Mouse (Mus musculus): Measurements from ENCODE around the gene Twf1. TPM values are rescaled to one million over a fixed set of nuclear protein-coding genes. Genes with fewer than 3 reads are reported as not detected.

The Twf1 gene
- polyA plus RNA-seq, 1 experiment from 2014 or later, result 103 TPM

- no peaks in the 10 kb centered on the region for H3K27me3 ChIP-seq (ENCODE audit: insufficient read depth, low read length)
- ATAC-seq (ENCODE audit: low FRiP score, low TSS enrichment), result peak; percentile 71; the same call in 1 of the 2 replicates
- WGBS, result 30% methylated on average over 7 of the region's 7 CpGs
- no peaks in the 10 kb centered on the region for H3K9me3 ChIP-seq (ENCODE audit: low read length)
- H3K36me3 ChIP-seq (ENCODE audit: insufficient read depth, low read length), result peaks cover 55% of the 10 kb centered on the region
- no peak overlapping the region for H3K9ac ChIP-seq (replicated peaks; ENCODE audit: low read length)
- H3K4me2 ChIP-seq (replicated peaks; ENCODE audit: low read depth, low read length), result no peak overlapping the region
- H3K4me1 ChIP-seq (ENCODE audit: insufficient read depth, low read length), result 0 out of 2 replicates have a peak, but pooled peaks cover 3% of the 10 kb centered on the region
- H3K4me3 ChIP-seq (ENCODE audit: low read length), result no peak overlapping the region
- H3K27ac ChIP-seq (ENCODE audit: low read length), result peak overlapping the region; percentile 27; the same call in 1 of the 2 replicates
These were observed 7.6 kb downstream of the Twf1 start for GRCm38 (mm10) chr15:94582000-94582593.

GRCm38 (mm10) chr15:94574566-94575268 lies 15.0 kb downstream of the Twf1 start:
- Histone ChIP-seq H3K27me3 (ENCODE audit: insufficient read depth, low read length) (no peaks in the 10 kb centered on the region), H3K4me3 (ENCODE audit: low read length) (no peak overlapping the region), H3K4me1 (ENCODE audit: insufficient read depth, low read length) (no peaks in the 10 kb centered on the region), H3K9ac (replicated peaks; ENCODE audit: low read length) (no peak overlapping the region), H3K36me3 (ENCODE audit: insufficient read depth, low read length) (peaks cover 7% of the 10 kb centered on the region; the same call in 1 of the 2 replicates), H3K9me3 (ENCODE audit: low read length) (no peaks in the 10 kb centered on the region), H3K27ac (ENCODE audit: low read length) (no peak overlapping the region), H3K4me2 (replicated peaks; ENCODE audit: low read depth, low read length) (no peak overlapping the region)
- no peak for ATAC-seq (ENCODE audit: low FRiP score, low TSS enrichment)
- 53% methylated on average over 4 of the region's 4 CpGs for WGBS

- no peak overlapping the region for H3K4me3 ChIP-seq (ENCODE audit: low read length)
- no peak for ATAC-seq (ENCODE audit: low FRiP score, low TSS enrichment)
- 63% methylated on average over 8 of the region's 8 CpGs for WGBS
- H3K36me3 ChIP-seq (ENCODE audit: insufficient read depth, low read length), result no peaks in the 10 kb centered on the region
- H3K9ac ChIP-seq (replicated peaks; ENCODE audit: low read length), result no peak overlapping the region
- H3K27ac ChIP-seq (ENCODE audit: low read length), result no peak overlapping the region
- no peaks in the 10 kb centered on the region for H3K27me3 ChIP-seq (ENCODE audit: insufficient read depth, low read length)
- H3K4me2 ChIP-seq (replicated peaks; ENCODE audit: low read depth, low read length), result no peak overlapping the region
- H3K9me3 ChIP-seq (ENCODE audit: low read length), result no peaks in the 10 kb centered on the region
- H3K4me1 ChIP-seq (ENCODE audit: insufficient read depth, low read length), result no peaks in the 10 kb centered on the region
These were observed 16.9 kb downstream of the Twf1 start for GRCm38 (mm10) chr15:94572746-94573145.

- Histone ChIP-seq H3K27me3 (ENCODE audit: insufficient read depth, low read length) (no peaks in the 10 kb centered on the region), H3K36me3 (ENCODE audit: insufficient read depth, low read length) (no peaks in the 10 kb centered on the region), H3K4me2 (replicated peaks; ENCODE audit: low read depth, low read length) (no peak overlapping the region), H3K9me3 (ENCODE audit: low read length) (no peaks in the 10 kb centered on the region), H3K4me1 (ENCODE audit: insufficient read depth, low read length) (no peaks in the 10 kb centered on the region), H3K27ac (ENCODE audit: low read length) (no peak overlapping the region), H3K4me3 (ENCODE audit: low read length) (no peak overlapping the region), H3K9ac (replicated peaks; ENCODE audit: low read length) (no peak overlapping the region)
- WGBS, result 88% methylated on average over 4 of the region's 4 CpGs
- no peak for ATAC-seq (ENCODE audit: low FRiP score, low TSS enrichment)
These were observed 18.2 kb downstream of the Twf1 start for GRCm38 (mm10) chr15:94571501-94571900.

GRCm38 (mm10) chr15:94568496-94569182 lies 21.1 kb downstream of the Twf1 start:
- WGBS, result 80% methylated on average over 10 of the region's 10 CpGs
- Histone ChIP-seq H3K27ac (ENCODE audit: low read length) (no peak overlapping the region), H3K36me3 (ENCODE audit: insufficient read depth, low read length) (no peaks in the 10 kb centered on the region), H3K9me3 (ENCODE audit: low read length) (no peaks in the 10 kb centered on the region), H3K4me2 (replicated peaks; ENCODE audit: low read depth, low read length) (no peak overlapping the region), H3K27me3 (ENCODE audit: insufficient read depth, low read length) (no peaks in the 10 kb centered on the region), H3K4me3 (ENCODE audit: low read length) (no peak overlapping the region), H3K4me1 (ENCODE audit: insufficient read depth, low read length) (no peaks in the 10 kb centered on the region), H3K9ac (replicated peaks; ENCODE audit: low read length) (no peak overlapping the region)
- ATAC-seq (ENCODE audit: low FRiP score, low TSS enrichment), result no peak

- H3K36me3 ChIP-seq (ENCODE audit: insufficient read depth, low read length), result peaks cover 4% of the 10 kb centered on the region; the same call in 1 of the 2 replicates
- no peaks in the 10 kb centered on the region for H3K4me1 ChIP-seq (ENCODE audit: insufficient read depth, low read length)
- no peak overlapping the region for H3K9ac ChIP-seq (replicated peaks; ENCODE audit: low read length)
- H3K4me3 ChIP-seq (ENCODE audit: low read length), result no peak overlapping the region
- H3K9me3 ChIP-seq (ENCODE audit: low read length), result no peaks in the 10 kb centered on the region
- no peak overlapping the region for H3K27ac ChIP-seq (ENCODE audit: low read length)
- H3K4me2 ChIP-seq (replicated peaks; ENCODE audit: low read depth, low read length), result no peak overlapping the region
- H3K27me3 ChIP-seq (ENCODE audit: insufficient read depth, low read length), result no peaks in the 10 kb centered on the region
- ATAC-seq (ENCODE audit: low FRiP score, low TSS enrichment), result no peak
- 87% methylated on average over 9 of the region's 9 CpGs for WGBS
These were observed 23.8 kb downstream of the Twf1 start for GRCm38 (mm10) chr15:94565854-94566253.

- no peak overlapping the region for H3K27ac ChIP-seq (ENCODE audit: low read length)
- no peak overlapping the region for H3K4me3 ChIP-seq (ENCODE audit: low read length)
- no peaks in the 10 kb centered on the region for H3K27me3 ChIP-seq (ENCODE audit: insufficient read depth, low read length)
- peaks cover 4% of the 10 kb centered on the region; the same call in 1 of the 2 replicates for H3K36me3 ChIP-seq (ENCODE audit: insufficient read depth, low read length)
- 93% methylated on average over 2 of the region's 2 CpGs for WGBS
- no peaks in the 10 kb centered on the region for H3K9me3 ChIP-seq (ENCODE audit: low read length)
- H3K9ac ChIP-seq (replicated peaks; ENCODE audit: low read length), result no peak overlapping the region
- H3K4me1 ChIP-seq (ENCODE audit: insufficient read depth, low read length), result no peaks in the 10 kb centered on the region
- ATAC-seq (ENCODE audit: low FRiP score, low TSS enrichment), result no peak
- no peak overlapping the region for H3K4me2 ChIP-seq (replicated peaks; ENCODE audit: low read depth, low read length)
These were observed 24.8 kb downstream of the Twf1 start for GRCm38 (mm10) chr15:94564909-94565308.

- Histone ChIP-seq H3K9ac (replicated peaks; ENCODE audit: low read length) (no peak overlapping the region), H3K4me1 (ENCODE audit: insufficient read depth, low read length) (no peaks in the 10 kb centered on the region), H3K9me3 (ENCODE audit: low read length) (no peaks in the 10 kb centered on the region), H3K27ac (ENCODE audit: low read length) (no peak overlapping the region), H3K4me3 (ENCODE audit: low read length) (no peak overlapping the region), H3K27me3 (ENCODE audit: insufficient read depth, low read length) (no peaks in the 10 kb centered on the region), H3K36me3 (ENCODE audit: insufficient read depth, low read length) (peaks cover 4% of the 10 kb centered on the region; the same call in 1 of the 2 replicates), H3K4me2 (replicated peaks; ENCODE audit: low read depth, low read length) (no peak overlapping the region)
- ATAC-seq (ENCODE audit: low FRiP score, low TSS enrichment), result no peak
- 76% methylated on average over 17 of the region's 17 CpGs for WGBS
These were observed 30.6 kb downstream of the Twf1 start for GRCm38 (mm10) chr15:94558895-94559656.

- no peaks in the 10 kb centered on the region for H3K4me1 ChIP-seq (ENCODE audit: insufficient read depth, low read length)
- H3K4me3 ChIP-seq (ENCODE audit: low read length), result no peak overlapping the region
- no peak overlapping the region for H3K9ac ChIP-seq (replicated peaks; ENCODE audit: low read length)
- peaks cover 8% of the 10 kb centered on the region for H3K36me3 ChIP-seq (ENCODE audit: insufficient read depth, low read length)
- 23% methylated on average over 7 of the region's 7 CpGs for WGBS
- H3K27me3 ChIP-seq (ENCODE audit: insufficient read depth, low read length), result no peaks in the 10 kb centered on the region
- no peaks in the 10 kb centered on the region for H3K9me3 ChIP-seq (ENCODE audit: low read length)
- no peak overlapping the region for H3K4me2 ChIP-seq (replicated peaks; ENCODE audit: low read depth, low read length)
- 0 out of 2 replicates have a peak, but pooled peaks have one; percentile 70 for ATAC-seq (ENCODE audit: low FRiP score, low TSS enrichment)
- no peak overlapping the region for H3K27ac ChIP-seq (ENCODE audit: low read length)
These were observed 32.2 kb downstream of the Twf1 start for GRCm38 (mm10) chr15:94557442-94557841.

Data from kidney, embryonic 16.5 days (tissue).